Mouse (Mus musculus): ENCODE measurements at regions not wholly inside any gene's neighbourhood (a gene's known extent, or its start where the extent isn't known, plus 50 kb on each side); places are given as distances from the start of the nearest gene placed in this dataset.

GRCm38 (mm10) chr10:99480573-99480972 is 217.5 kb downstream of the Dusp6 start:
- no peak for TF ChIP-seq CTCF (IDR thresholded peaks at IDR 0.05; ENCODE audit: borderline replicate concordance, extremely low read depth, insufficient read depth, insufficient read length)
- no peak for TF ChIP-seq POLR2A (IDR thresholded peaks at IDR 0.05; ENCODE audit: borderline replicate concordance, extremely low read depth, insufficient read depth, insufficient read length, poor library complexity, severe bottlenecking)
